Mouse (Mus musculus) bone marrow, adult 2 months (tissue): ENCODE results near the gene Cacnb3. TPM values are rescaled to one million over a fixed set of nuclear protein-coding genes. Genes with fewer than 3 reads are reported as not detected.
A peak's percentile ranks its signal among the peaks of the same experiment; 100 is the strongest.

Source experiments
- H3K27ac ChIP-seq: fragments of 200-500 bp; 2 replicates; pipeline ENCODE4 v1.5.1; 2012; ENCODE audit warnings: low read depth, mild to moderate bottlenecking, control low read depth, inconsistent platforms, low read length; ENCODE audit not compliant: control insufficient read depth, poor library complexity, insufficient read depth
- H3K4me1 ChIP-seq: fragments of 200-500 bp; 2 replicates; pipeline ENCODE4 v1.6.1; 2011; ENCODE audit warnings: low read length; ENCODE audit not compliant: control insufficient read depth, insufficient read depth
- H3K4me3 ChIP-seq: fragments of 200-500 bp; replicated peaks from 2 replicates; pipeline ENCODE3; 2011; ENCODE audit warnings: mild to moderate bottlenecking, low read depth, low read length, control low read depth; ENCODE audit not compliant: control insufficient read depth
- CTCF ChIP-seq: fragments of 200-500 bp; IDR thresholded peaks from 2 replicates; pipeline ENCODE4 v1.5.1; 2011; ENCODE audit warnings: low read length, control low read depth; ENCODE audit not compliant: control insufficient read depth, insufficient read depth
- POLR2A ChIP-seq: fragments of 200-500 bp; IDR thresholded peaks from 2 replicates; pipeline ENCODE4 v1.6.1; 2011; ENCODE audit warnings: low read depth, mild to moderate bottlenecking, control low read depth, low read length, borderline replicate concordance; ENCODE audit not compliant: control insufficient read depth
- WGBS: fragments of 180-500 bp; shearing (Covaris S2); methylation state at CpG from one replicate; pipeline ENCODE4 v1.1.7; 2018; 5-methylcytosine and 5-hydroxymethylcytosine counted together
- polyA plus RNA-seq: library from polyadenylated mRNA; stranded (reverse); fragments of >200 nt; gene quantifications from 2 replicates; pipeline ENCODE4 v1.2.4, GENCODE M21; 2011; ENCODE audit warnings: low replicate concordance; ENCODE audit not compliant: missing spikeins, insufficient read depth, insufficient read length

The Cacnb3 gene
- polyA plus RNA-seq, 1 experiment = 1.8 TPM

- no peak overlapping the region for H3K27ac ChIP-seq
- H3K4me1 ChIP-seq = no peaks in the 10 kb centered on the region
- H3K4me3 ChIP-seq = no peak overlapping the region
- no peak for TF ChIP-seq CTCF
- WGBS = 94% methylated on average over 15 of the region's 15 CpGs
Observed at GRCm38 (mm10) chr15:98651431-98651830, 20.8 kb downstream of the Cacnb3 start.

- WGBS = 92% methylated on average over 8 of the region's 8 CpGs
- TF ChIP-seq CTCF = no peak
- no peak for TF ChIP-seq POLR2A
- Histone ChIP-seq H3K27ac (no peak overlapping the region), H3K4me3 (no peak overlapping the region), H3K4me1 (no peaks in the 10 kb centered on the region)
Observed at GRCm38 (mm10) chr15:98652174-98652573, 21.5 kb downstream of the Cacnb3 start.

- H3K4me3 ChIP-seq = no peak overlapping the region
- TF ChIP-seq CTCF (peak; percentile 23; the same call in 1 of the 2 replicates), POLR2A (no peak)
- no peaks in the 10 kb centered on the region; the same call in 1 of the 2 replicates for H3K4me1 ChIP-seq
- 90% methylated on average over 15 of the region's 15 CpGs for WGBS
- H3K27ac ChIP-seq = no peak overlapping the region
Observed at GRCm38 (mm10) chr15:98656982-98657751, 26.5 kb downstream of the Cacnb3 start.

- no peaks in the 10 kb centered on the region; the same call in none of the 2 replicates for H3K4me1 ChIP-seq
- under 1% methylated on average over 14 of the region's 14 CpGs for WGBS
- TF ChIP-seq CTCF = no peak
- no peak for TF ChIP-seq POLR2A
- H3K27ac ChIP-seq = peak overlapping the region; percentile 89
- H3K4me3 ChIP-seq = peak overlapping the region; percentile 86
Observed at GRCm38 (mm10) chr15:98662198-98662566, 31.5 kb downstream of the Cacnb3 start.

GRCm38 (mm10) chr15:98662567-98663545 is 32.2 kb downstream of the Cacnb3 start, which contains the start of gene Ddx23:
Gene Ddx23 (minus strand): TSS chr15:98662894.
- H3K4me3 ChIP-seq = peak within 1 kb of the TSS; percentile 86
- H3K27ac ChIP-seq = peak within 1 kb of the TSS; percentile 89
- 3% methylated on average over 48 of the region's 48 CpGs for WGBS
- TF ChIP-seq CTCF = peak; percentile 19; the same call in 1 of the 2 replicates
- TF ChIP-seq POLR2A = peak; percentile 97
- H3K4me1 ChIP-seq = no peaks in the 10 kb centered on the region; the same call in none of the 2 replicates

GRCm38 (mm10) chr15:98664042-98664907 is 33.6 kb downstream of the Cacnb3 start:
- no peak for TF ChIP-seq POLR2A
- peak; percentile 20; the same call in 1 of the 2 replicates for TF ChIP-seq CTCF
- Histone ChIP-seq H3K27ac (no peak overlapping the region), H3K4me1 (no peaks in the 10 kb centered on the region; the same call in none of the 2 replicates), H3K4me3 (no peak overlapping the region)
- WGBS = 64% methylated on average over 11 of the region's 11 CpGs

- Histone ChIP-seq H3K4me3 (no peak overlapping the region), H3K4me1 (peaks cover 3% of the 10 kb centered on the region; the same call in 1 of the 2 replicates), H3K27ac (no peak overlapping the region)
- WGBS = 47% methylated on average over 4 of the region's 4 CpGs
- no peak for TF ChIP-seq CTCF
- TF ChIP-seq POLR2A = no peak
Observed at GRCm38 (mm10) chr15:98672592-98672991, 42.0 kb downstream of the Cacnb3 start.

GRCm38 (mm10) chr15:98673732-98674131 is 43.1 kb downstream of the Cacnb3 start:
- peaks cover 3% of the 10 kb centered on the region; the same call in 1 of the 2 replicates for H3K4me1 ChIP-seq
- TF ChIP-seq CTCF (no peak), POLR2A (no peak)
- WGBS = 87% methylated on average over 7 of the region's 7 CpGs
- no peak overlapping the region for H3K27ac ChIP-seq
- H3K4me3 ChIP-seq = no peak overlapping the region
